Mouse (Mus musculus): ENCODE measurements around the gene Nat9.

Gene Nat9

GRCm38 (mm10) chr11:115151755-115152429 is 35.8 kb downstream of the Nat9 start:
- DNase-seq: peak; percentile 94

DNA sequence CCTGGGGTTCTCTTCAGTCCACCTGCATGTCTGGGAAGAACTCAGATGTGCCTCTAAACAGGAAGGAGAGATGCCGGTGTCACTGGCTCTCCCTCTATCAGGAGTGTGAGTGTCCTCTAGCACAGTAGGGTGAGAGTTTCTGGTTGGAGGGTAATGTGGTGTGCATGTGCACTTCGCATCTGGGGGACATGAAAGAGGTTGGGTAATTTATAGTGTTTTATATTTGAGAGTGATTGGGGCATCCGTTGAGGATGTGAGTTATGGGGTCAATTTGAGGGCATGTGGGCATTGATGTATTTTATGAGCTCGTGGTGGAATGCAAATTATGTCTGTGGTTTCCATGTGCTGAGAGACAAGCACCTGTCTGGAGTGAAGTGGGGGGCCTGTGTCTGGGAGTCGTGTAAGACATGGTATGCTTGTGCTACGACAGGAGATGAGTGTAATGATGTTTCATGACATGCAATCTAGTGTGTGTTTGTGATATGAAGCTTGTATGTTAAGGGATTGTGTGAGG is 36.9 kb downstream of the Nat9 start:
- no peak for DNase-seq

DNA sequence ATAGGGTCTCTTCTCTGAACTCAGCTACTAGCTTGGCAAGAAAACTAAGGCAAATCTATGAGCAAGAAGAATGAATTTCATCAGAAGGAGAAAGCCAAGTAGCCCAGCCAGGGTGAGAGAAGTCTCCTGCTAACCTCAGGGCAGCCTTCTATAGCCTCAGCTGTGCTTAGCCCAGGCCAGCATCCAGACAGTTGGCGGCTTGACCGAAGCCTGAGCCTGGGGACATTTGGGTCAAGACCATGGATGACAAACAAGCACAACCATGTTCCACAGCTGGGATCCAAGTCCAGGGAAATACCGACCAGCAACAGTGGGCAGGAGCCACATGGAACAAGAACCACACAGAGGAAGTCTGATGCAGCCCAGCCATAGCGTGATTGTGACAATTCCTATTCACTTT is 39.8 kb downstream of the Nat9 start:
- DNase-seq: no peak

DNA sequence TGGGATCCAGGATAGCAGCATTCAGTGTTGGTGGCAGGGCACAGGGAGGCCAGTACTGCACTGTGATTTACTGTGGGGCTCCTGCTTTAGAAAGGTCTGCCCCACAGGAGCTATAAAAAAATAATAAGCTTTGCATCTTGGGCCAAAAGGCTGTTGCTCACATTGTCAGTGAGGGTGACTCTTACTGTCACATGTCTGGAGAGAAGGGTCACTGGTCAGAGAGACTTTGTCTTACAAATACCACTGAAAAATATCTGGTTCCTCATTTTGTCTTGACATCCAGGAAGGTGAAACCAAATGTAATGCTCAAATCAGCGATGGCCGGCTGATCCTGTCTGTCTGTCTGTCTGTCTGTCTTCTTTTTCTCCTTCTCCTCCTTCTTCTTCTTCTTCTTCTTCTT is 45.7 kb downstream of the Nat9 start:
- no peak for DNase-seq

DNA sequence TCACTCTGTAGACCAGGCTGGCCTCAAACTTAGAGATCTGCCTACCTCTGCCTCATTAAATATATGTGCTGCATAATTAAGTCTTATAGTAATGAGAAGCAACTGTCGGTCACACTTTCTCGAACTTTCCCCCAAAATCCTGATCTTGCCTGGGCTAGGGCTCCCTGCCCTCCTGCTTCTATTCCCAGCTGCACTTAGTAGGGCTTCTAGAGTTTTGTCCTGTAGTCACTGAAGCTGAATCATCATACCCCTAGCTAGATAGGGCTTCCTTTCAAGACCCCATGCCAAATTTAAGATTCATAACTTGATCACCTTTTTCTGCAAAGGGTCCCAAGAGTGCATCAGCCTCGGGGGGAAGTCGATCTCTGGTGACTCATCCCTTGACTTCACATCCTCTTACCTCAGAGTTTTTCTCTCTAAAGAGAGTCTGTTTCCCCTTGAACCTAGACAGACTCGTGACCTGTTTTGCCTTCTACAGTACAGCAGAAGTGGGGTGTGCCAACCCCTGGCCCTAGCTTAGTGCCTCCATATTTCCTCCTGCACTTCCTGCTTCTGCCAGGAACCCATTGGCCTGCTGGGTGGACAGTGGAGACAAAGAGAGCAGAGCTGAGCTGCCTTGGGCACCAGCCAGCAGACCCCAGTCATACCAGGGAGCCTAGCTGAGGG is 48.9 kb downstream of the Nat9 start:
- no peak for DNase-seq

GRCm38 (mm10) chr11:115133800-115134199 is 53.9 kb downstream of the Nat9 start, which contains the start of gene Cd300lf:
Gene Cd300lf (minus strand): TSS chr11:115133992.
- no peak for DNase-seq
